Mouse (Mus musculus) thymus, postnatal 0 days (tissue): Measurements from ENCODE around the gene Ntn5. TPM values are rescaled to one million over a fixed set of nuclear protein-coding genes. Genes with fewer than 3 reads are reported as not detected.
"Not testable (repeated sequence)": the region's sequence is repeated elsewhere in the genome, so short reads cannot be mapped to it uniquely, and the experiment has no call there.

Experiments used
- DNase-seq: peaks from one replicate; pipeline ENCODE4 v3.0.0-alpha.2; 2015; ENCODE audit warnings: low spot score
- polyA plus RNA-seq: library from polyadenylated mRNA; unstranded; fragments of >200 nt; fragmentation: Nextera tagmentation; extraction: Ambion mirVana; gene quantifications from 2 replicates; pipeline ENCODE4 v1.2.1, GENCODE M21; 2015

The Ntn5 gene
- polyA plus RNA-seq: 0.73 and 0.76 TPM in 2 replicates

- DNase-seq: peak; percentile 14
Observed at GRCm38 (mm10) chr7:45683396-45684050, at the start of gene Ntn5. Ntn5 (plus strand) TSS chr7:45684022.

DNA sequence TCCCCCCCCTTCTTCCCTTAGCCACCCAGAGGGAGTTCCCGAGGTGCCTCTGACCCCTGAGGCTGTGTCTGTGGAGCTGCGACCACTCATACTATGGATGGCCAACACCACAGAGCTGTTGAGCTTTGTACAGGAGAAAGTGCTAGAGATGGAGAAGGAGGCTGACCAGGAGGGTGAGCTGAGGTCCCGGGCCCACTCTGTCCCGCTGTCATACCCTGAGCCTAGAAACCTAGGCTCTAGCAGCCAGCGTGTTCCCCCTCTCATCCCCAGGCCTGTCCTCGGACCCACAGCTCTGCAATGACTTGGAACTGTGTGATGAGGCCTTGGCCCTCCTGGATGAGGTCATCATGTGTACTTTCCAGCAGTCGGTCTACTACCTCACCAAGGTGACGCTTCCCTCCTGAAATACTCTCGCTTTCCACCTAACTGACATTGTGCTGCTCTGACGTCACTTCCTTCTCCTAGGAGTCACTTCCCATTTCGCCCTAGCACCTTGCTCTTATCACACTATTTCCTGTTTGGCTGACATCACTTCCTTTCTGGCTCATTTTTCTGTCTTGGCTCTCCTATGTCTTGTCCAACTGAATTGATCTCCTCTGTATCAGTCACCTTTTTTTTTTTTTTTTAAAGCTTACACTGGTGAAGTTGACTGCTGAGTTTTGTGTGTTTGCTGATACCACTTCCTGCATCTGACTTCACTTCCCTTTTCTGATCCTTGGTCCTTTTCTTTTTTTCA, 48.7 kb upstream of the Ntn5 start:
- peak; percentile 35 for DNase-seq

GRCm38 (mm10) chr7:45635711-45636688, 47.8 kb upstream of the Ntn5 start:
- DNase-seq: no peak

DNA sequence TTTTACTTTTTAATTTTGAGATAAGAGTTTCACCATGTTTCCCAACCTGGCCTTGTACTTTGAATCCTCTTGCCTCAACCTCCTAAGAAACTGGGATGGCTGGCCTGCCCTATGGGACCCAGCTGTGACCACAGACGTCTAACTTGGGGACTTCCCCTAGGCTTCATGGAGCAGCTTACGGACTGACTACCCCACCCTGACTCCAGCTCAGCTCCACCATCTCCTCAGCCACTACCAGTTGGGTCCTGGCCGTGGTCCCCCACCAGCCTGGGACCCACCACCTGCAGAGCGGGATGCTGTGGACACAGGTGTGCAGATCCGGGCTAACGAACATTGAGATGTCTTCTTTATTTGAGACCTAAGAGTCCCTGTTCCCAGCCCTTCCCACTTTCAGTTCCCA, 46.1 kb upstream of the Ntn5 start:
- DNase-seq: no peak

DNA sequence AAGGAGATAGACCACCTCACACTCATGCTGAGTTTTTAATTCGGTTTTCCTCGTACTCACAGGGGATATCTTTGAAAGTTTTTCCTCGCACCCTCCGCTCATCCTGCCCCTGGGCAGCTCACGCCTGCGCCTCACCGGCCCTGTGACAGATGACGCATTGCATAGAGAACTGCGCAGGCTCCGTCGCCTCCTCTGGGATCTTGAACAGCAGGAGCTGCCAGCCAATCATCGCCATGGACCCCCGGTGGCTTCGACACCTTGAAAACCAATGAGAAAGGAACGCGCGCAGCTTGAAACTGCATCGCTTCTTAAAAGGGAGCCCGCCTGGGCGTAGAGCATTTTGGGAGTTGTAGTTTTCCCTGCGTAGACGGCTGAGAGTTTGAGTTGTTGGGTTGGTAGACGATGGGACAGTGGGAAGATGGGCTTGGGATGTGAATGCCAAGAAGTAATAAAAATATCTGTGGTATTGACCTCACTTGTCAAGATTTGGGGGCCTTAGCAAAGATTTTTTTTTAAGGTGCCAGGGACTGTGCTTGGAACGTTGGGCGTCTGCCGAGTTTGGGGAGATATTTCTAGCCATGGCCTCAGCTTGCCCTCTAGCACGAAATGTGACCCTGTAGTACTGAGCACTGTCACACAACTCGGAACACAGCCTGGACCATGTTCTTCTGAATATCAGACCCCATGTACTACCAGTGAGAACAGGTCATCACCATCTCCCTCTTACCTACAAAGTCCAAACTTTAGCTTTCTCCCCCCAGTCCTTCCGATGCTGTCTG, 45.0 kb upstream of the Ntn5 start:
- peak; percentile 52 for DNase-seq

- no peak for DNase-seq
Observed at GRCm38 (mm10) chr7:45639561-45640027, 44.2 kb upstream of the Ntn5 start, which contains the start of gene Mamstr. Mamstr (plus strand) TSS chr7:45639977.

DNA sequence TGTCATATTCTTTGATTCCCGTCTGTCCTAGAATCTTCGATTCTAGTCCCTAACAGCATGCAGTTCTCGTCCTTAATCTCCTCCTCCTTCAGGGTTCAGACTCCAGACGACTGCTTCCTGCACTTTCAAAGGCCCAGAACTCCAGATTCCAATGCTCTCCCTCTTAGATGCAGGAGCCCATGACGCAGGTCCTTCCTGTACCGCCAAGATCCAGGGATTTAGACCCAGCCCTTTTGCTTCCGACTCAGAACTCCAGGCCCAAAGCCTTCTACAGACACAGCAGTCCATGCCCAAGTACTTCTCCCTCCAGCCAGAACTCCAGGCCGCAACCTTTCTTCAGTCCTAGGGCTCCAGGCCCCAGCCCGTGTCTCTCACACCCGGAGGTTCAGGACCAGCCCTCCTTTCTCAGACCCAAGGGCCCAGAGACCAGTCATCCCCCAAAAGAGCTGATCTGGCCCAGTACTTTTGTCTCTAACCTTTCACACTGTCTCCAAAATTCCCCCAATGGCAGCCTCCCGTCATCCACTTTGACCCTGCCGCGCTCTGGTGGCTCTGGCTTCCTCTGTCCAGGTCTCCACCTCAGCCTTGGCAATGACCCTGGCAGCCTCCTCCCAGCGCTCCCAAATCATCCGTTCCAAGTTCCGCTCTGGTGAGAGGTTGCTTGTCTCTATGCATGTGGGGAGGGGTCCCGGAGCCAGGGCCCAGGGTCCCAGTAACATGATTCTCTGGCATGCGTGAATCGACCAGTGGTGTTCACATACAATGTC, 43.4 kb upstream of the Ntn5 start:
- DNase-seq: no peak

GRCm38 (mm10) chr7:45641391-45642040, 42.3 kb upstream of the Ntn5 start:
- no peak for DNase-seq

DNA sequence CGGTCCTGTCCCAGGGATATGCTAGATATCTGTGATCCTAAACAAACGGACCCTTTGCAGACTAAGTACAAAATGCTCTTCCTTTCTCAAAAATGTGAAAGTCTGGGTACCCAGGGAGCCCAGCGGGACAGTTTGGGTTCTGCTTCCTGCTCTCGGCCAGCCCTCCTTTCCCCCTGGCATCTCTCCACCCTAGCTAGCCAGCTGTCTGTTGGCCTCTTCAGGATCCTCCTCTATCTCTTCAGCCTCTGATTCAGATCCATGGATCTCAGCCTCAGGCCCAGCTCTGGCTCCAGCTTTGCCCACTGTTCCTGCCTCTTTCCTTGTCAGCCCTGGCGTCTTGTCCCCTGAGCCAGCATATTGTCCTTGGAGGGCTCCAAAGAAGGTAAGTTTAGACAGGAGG, 41.7 kb upstream of the Ntn5 start:
- no peak for DNase-seq

DNA sequence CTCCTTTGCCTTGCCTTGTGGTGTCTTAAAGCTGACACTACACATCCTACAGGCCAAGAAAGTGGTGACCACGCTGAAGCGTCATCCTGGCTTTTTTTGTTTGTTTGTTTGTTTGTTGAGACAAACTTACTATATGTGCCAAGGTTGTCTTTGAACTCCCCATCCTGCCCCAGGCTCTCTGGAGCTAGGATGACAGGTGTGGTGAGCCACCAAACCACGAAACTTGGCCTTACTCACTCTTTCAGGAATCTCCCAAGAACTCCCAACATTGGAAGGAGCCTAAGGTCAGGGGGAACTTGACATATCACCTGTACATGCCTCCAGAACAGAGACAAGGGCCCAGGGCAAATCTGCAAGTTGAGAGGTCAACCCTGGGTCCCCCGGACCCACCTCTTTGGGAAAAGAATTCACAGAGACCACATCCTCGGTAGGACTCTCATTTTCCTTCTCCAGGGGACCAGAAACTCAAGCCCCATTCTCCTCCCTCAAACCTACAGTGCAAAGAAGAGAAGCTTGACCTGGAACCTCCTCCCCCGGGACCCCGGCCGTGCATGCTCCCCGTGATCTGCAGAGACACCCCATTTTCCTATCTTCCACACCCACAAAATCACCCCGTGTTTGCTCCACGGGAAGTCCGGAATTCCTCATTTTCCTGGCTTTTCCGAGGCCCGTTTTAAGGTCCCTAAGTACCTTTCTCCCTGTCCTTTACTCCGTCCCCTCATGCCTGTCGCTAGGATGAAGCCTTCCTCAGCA, 41.1 kb upstream of the Ntn5 start:
- DNase-seq: no peak

- peak; percentile 97 for DNase-seq
Observed at GRCm38 (mm10) chr7:45643441-45644178, 40.2 kb upstream of the Ntn5 start.

DNA sequence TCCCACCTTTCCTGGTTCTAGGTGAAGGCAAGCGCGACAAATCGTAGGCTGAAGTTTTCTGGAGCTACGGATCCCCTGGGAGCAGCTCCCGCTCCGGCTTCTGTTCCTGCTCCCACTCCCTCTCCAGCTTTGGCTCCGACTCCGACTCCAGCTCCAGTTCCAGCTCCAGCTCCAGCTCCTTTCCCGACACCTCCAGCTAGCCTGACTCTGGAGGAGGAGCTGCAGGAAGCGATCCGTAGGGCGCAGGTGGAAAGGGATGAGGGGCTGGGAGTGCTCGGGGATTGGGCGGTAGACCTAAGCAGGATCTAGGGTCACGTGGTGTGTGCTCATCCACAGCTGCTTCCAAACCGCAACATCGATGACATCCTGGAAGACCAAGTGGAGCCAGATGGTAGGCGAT, 39.6 kb upstream of the Ntn5 start:
- no peak for DNase-seq

DNA sequence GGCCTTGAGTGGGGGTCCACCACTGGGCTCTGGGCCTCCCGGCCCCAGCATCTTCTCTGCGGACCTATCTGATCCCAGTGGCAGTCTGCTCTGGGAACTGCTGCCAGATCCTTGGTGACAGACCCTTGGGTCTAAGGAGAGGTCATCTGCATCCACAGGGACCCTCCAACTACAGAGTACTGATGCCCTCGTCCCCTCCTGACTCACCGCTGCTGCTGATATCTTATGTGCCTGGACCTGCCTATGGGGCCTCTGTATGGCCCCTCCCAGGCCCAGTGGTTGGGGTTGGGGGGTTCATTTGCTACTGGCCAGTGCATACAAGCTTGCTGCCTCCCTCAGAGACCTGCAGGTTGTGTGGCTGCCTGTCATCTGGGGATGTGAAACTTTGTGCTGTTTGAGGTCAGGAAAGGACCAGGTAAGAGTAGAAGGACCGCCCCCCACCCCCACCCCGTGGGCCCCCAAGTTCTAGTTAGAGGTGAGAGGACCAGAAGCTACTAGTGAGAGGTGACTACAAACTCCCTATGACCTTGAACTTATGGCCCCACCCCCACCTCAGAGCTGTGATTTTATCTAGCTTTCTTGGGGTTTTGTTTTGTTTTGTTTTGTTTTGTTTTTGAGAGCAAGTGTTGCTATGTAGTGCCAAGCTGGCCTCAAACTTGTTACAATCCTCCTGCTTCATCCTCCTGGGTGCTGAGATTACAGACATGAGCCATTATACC, 38.8 kb upstream of the Ntn5 start:
- DNase-seq: no peak

DNA sequence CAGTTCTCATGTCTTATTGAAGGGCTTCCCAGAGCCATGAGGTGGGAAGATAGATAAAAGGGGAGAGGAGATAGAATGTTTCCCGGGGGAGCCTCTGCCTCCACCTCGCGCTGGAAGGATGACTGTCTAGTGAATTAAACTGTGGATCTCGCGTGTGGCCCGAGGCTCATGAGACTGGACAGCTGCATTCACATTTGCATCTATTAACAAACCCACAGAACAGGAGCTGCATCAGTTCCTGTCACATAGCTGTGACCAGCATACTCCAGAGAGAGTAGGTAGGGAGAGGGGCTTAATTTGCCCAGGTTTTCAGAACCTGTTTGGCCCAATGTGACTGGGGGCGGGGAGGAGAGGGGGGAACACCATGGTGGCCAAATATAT, 38.2 kb upstream of the Ntn5 start:
- no peak for DNase-seq

DNA sequence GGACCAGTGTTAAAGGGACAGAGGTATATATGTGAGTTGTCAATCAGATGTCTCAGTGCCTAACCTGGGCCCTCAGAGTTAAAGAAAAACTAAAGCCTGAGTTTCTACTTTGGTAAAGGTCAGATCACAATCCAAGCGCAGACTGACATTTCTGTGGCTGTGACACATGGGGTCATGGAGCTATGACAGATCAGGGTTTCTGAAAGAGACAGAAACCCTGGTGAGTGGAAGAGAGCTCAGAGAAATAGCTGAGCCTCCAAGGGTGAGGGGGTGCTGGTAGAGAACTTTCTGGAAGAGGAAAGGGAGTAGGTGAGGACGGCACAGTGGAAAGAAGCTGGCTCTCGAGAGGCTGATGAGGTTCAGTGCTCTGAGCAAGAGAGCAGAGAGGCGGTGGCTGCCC, 37.2 kb upstream of the Ntn5 start:
- no peak for DNase-seq

DNA sequence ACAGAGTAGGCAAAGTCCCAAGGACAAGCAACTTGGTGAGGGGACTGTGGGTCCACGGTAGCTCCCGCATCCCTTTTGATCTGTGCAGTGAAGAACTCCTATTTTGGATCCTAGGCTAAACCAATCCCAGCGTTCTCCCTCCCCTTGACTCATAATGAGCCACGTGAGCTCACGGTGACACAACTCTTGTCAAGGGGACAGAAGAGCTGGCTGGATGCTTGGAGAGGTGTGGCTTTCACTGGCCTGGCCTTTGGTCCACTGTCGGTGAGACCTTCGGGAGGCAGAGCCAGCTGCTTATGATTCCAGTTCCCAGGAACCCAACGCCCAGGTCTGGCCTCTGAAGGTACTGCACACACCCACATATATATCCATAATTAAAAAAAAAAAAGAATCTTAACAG, 34.5 kb upstream of the Ntn5 start:
- DNase-seq: no peak

DNA sequence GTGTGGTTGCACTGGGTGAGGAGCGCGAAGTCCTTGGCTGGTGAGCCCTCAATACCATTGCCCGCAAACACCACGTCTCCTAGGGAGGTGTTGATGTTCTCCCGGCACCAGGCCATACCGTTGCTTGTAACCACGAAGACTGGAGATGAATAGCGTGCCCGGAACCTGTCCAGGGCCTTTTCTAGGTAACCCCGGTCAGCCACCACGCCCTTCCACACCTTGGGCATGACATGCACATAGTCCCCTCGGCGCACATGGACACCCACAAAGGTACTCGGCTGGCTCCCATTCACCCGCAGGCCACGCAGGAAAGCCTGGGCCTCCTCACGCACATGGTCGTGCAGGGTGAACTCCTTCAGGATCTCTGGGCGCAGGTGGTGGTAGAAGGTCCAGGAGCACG, 33.3 kb upstream of the Ntn5 start:
- DNase-seq: not testable (repeated sequence)
